Mouse (Mus musculus) forebrain, embryonic 11.5 days (tissue): Measurements from ENCODE around the gene Dusp10. TPM values are rescaled to one million over a fixed set of nuclear protein-coding genes. Genes with fewer than 3 reads are reported as not detected.

ENCODE experiments used
- ATAC-seq: fragments of 200-750 bp; cut with Nextera tagmentation; replicated peaks from 2 replicates; pipeline ENCODE4 v1.8.0; 2017; ENCODE audit warnings: moderate TSS enrichment; ENCODE audit not compliant: low FRiP score
- DNase-seq: peaks from one replicate; pipeline ENCODE4 v3.0.0-alpha.2; 2017; ENCODE audit warnings: low spot score
- H3K27ac ChIP-seq: fragments of 300-500 bp; sonication (generic); 2 replicates; pipeline ENCODE4 v1.5.1; 2014; ENCODE audit warnings: low read depth, low read length
- H3K27me3 ChIP-seq: fragments of 300-500 bp; sonication (generic); 2 replicates; pipeline ENCODE4 v1.6.1; 2014; ENCODE audit warnings: mild to moderate bottlenecking, low read length, mixed read lengths; ENCODE audit not compliant: control insufficient read depth, insufficient read depth
- H3K36me3 ChIP-seq: fragments of 300-500 bp; sonication (generic); 2 replicates; pipeline ENCODE4 v1.6.1; 2014; ENCODE audit warnings: mild to moderate bottlenecking, low read length, moderate library complexity, mixed read lengths; ENCODE audit not compliant: control insufficient read depth, insufficient read depth
- H3K4me1 ChIP-seq: fragments of 300-500 bp; sonication (generic); replicated peaks from 2 replicates; pipeline ENCODE4 v1.6.1; 2014; ENCODE audit warnings: low read length, mixed read lengths; ENCODE audit not compliant: control insufficient read depth, insufficient read depth
- H3K4me2 ChIP-seq: fragments of 300-500 bp; sonication (generic); 2 replicates; pipeline ENCODE4 v1.6.1; 2014; ENCODE audit warnings: low read depth, mild to moderate bottlenecking, low read length, moderate library complexity, mixed read lengths; ENCODE audit not compliant: severe bottlenecking
- H3K4me3 ChIP-seq: fragments of 300-500 bp; sonication (generic); 2 replicates; pipeline ENCODE4 v1.5.1; 2014; ENCODE audit warnings: low read depth, low read length
- H3K9ac ChIP-seq: fragments of 300-500 bp; sonication (generic); 2 replicates; pipeline ENCODE4 v1.6.1; 2014; ENCODE audit warnings: low read length
- H3K9me3 ChIP-seq: fragments of 300-500 bp; sonication (generic); 2 replicates; pipeline ENCODE4 v1.6.1; 2016; ENCODE audit warnings: low read length, mixed read lengths; ENCODE audit not compliant: control insufficient read depth
- WGBS: fragments of 180-500 bp; shearing (Covaris S2); extraction: QIAGEN DNeasy Blood & Tissue Kit; methylation state at CpG from one replicate; pipeline ENCODE4 v1.1.7; 2014; 5-methylcytosine and 5-hydroxymethylcytosine counted together
- polyA plus RNA-seq: library from polyadenylated mRNA; unstranded; fragments of >200 nt; fragmentation: Nextera tagmentation; extraction: Ambion mirVana; gene quantifications from 2 replicates; pipeline ENCODE4 v1.2.1, GENCODE M21; 2014

The Dusp10 gene
- polyA plus RNA-seq, 1 experiment from 2014 or later = 10.8 TPM

DNA sequence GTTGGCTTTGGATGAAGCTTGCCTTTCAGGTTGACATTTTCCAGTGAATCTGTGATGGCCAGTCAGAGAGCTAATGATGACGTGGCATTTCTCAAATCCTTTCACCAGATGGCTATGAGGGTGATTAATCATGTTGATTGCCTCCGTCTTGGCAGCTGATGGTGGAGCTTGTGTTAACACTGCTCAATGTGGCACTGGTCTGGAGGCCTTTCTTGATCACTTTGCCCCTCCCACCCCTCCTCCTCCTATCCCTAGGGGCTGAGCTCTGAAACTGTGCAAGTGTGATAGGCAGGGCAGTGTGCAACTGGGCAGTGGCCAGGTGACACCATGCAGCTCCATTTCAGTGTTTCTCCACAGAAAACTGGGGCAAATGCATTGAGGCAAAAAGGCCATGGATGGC lies 8.8 kb upstream of the Dusp10 start:
- no peak for DNase-seq
- Histone ChIP-seq H3K27ac (no peak overlapping the region), H3K9me3 (no peaks in the 10 kb centered on the region), H3K4me1 (no peaks in the 10 kb centered on the region), H3K4me2 (no peak overlapping the region), H3K27me3 (no peaks in the 10 kb centered on the region), H3K4me3 (no peak overlapping the region), H3K9ac (no peak overlapping the region), H3K36me3 (no peaks in the 10 kb centered on the region)
- no peak for ATAC-seq
- 78% methylated on average over 2 of the region's 2 CpGs for WGBS

DNA sequence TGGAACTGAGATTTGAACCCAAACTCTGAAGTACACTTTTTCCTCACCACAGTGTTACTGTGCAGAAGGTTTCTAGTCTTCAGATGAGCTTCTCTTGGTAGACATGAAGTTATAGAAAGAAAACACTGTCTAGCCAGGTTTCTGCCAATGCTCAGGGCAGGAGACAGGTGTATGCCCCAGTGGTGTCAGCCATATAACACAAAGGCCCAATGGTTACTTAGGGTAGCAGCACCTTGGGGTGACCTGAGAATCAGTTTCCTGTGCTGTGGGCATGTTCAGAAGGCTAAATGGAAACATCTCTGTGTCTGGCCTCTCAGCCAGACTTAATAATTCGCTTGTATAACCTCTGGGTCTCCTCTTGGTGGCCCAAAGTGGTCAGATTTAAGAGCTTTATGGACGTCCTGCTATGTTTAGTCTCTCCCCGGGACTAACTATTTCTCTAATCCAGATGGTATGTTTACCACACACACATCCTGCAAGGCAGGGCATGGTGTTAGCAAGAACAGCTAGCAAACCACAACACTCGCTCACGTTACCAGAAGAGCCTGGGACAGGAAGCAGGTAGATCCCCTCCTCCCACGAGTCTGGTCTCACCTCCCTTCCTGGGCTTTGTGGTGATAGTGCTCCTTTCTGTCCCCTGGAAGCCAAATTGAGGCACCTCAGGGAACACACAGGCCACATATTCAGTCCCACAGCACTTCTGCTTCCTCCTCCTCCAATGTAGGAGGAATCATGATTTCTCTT lies 7.6 kb upstream of the Dusp10 start:
- ATAC-seq = no peak
- DNase-seq = no peak
- no peak overlapping the region for H3K9ac ChIP-seq
- no peak overlapping the region for H3K4me2 ChIP-seq
- H3K27me3 ChIP-seq = no peaks in the 10 kb centered on the region
- H3K9me3 ChIP-seq = no peaks in the 10 kb centered on the region
- no peaks in the 10 kb centered on the region for H3K36me3 ChIP-seq
- H3K27ac ChIP-seq = no peak overlapping the region
- no peak overlapping the region for H3K4me3 ChIP-seq
- no peaks in the 10 kb centered on the region for H3K4me1 ChIP-seq
- 75% methylated on average over 6 of the region's 6 CpGs for WGBS

DNA sequence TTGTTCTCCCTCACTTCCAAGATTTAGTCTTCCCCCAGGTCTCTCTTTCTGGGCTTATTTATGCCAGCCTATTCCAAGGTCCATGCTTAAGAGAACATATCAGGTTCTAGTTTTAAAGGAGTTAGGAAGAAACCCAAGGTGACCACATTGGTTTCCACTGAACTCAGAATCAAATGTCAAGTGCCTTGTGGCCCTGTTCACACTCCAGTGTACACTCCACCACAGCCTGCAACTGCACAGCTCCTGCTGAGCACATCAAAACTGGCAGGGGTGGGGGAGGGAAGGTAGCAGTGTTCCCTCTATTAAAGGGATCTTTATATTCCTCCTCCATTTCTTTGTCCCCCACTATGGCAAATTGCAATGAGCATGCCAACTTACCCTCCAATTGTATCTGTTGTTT lies 7.0 kb upstream of the Dusp10 start:
- H3K27ac ChIP-seq = no peak overlapping the region
- DNase-seq (no peak), ATAC-seq (no peak)
- no peak overlapping the region for H3K4me3 ChIP-seq
- H3K4me1 ChIP-seq = no peaks in the 10 kb centered on the region
- H3K36me3 ChIP-seq = no peaks in the 10 kb centered on the region
- no peak overlapping the region for H3K4me2 ChIP-seq
- H3K27me3 ChIP-seq = no peaks in the 10 kb centered on the region
- H3K9ac ChIP-seq = no peak overlapping the region
- H3K9me3 ChIP-seq = no peaks in the 10 kb centered on the region

- 94% methylated on average over 6 of the region's 6 CpGs for WGBS
- no peaks in the 10 kb centered on the region for H3K27me3 ChIP-seq
These were observed 1.8 kb upstream of the Dusp10 start for GRCm38 (mm10) chr1:184011311-184011710.

GRCm38 (mm10) chr1:184014091-184014490 lies 989 bp downstream of the Dusp10 start:
- no peaks in the 10 kb centered on the region for H3K4me1 ChIP-seq
- DNase-seq (no peak), ATAC-seq (no peak)
- H3K4me2 ChIP-seq = no peak overlapping the region
- H3K27me3 ChIP-seq = no peaks in the 10 kb centered on the region
- H3K4me3 ChIP-seq = no peak overlapping the region
- no peaks in the 10 kb centered on the region for H3K9me3 ChIP-seq
- H3K27ac ChIP-seq = no peak overlapping the region
- WGBS = 80% methylated on average over 3 of the region's 3 CpGs
- no peak overlapping the region for H3K9ac ChIP-seq
- no peaks in the 10 kb centered on the region for H3K36me3 ChIP-seq

More at GRCm38 (mm10) chr1:184011311-184011710, 1.8 kb upstream of the Dusp10 start:
- no peak for DNase-seq
- Histone ChIP-seq H3K27ac (no peak overlapping the region), H3K9me3 (no peaks in the 10 kb centered on the region), H3K36me3 (no peaks in the 10 kb centered on the region), H3K4me1 (no peaks in the 10 kb centered on the region), H3K4me2 (no peak overlapping the region), H3K4me3 (no peak overlapping the region), H3K9ac (no peak overlapping the region)
- ATAC-seq = no peak

- no peak overlapping the region for H3K4me3 ChIP-seq
- 81% methylated on average over 10 of the region's 10 CpGs for WGBS
- no peak overlapping the region for H3K4me2 ChIP-seq
- H3K4me1 ChIP-seq = no peaks in the 10 kb centered on the region
- no peaks in the 10 kb centered on the region for H3K36me3 ChIP-seq
- H3K27me3 ChIP-seq = no peaks in the 10 kb centered on the region
- no peak overlapping the region for H3K27ac ChIP-seq
- no peak overlapping the region for H3K9ac ChIP-seq
- no peaks in the 10 kb centered on the region for H3K9me3 ChIP-seq
- ATAC-seq (no peak; the same call in 1 of the 2 replicates), DNase-seq (no peak)
These were observed 3.1 kb downstream of the Dusp10 start for GRCm38 (mm10) chr1:184015995-184016730.

- Histone ChIP-seq H3K4me2 (no peak overlapping the region), H3K27me3 (no peaks in the 10 kb centered on the region), H3K9me3 (no peaks in the 10 kb centered on the region), H3K9ac (no peak overlapping the region), H3K4me3 (no peak overlapping the region), H3K4me1 (no peaks in the 10 kb centered on the region), H3K36me3 (no peaks in the 10 kb centered on the region), H3K27ac (no peak overlapping the region)
- no peak for ATAC-seq
- WGBS = 89% methylated on average over 2 of the region's 2 CpGs
- DNase-seq = no peak
These were observed 4.5 kb downstream of the Dusp10 start for GRCm38 (mm10) chr1:184017606-184018005.

- ATAC-seq (0 out of 2 replicates have a peak, but pooled peaks have one; percentile 34), DNase-seq (no peak)
- Histone ChIP-seq H3K4me1 (no peaks in the 10 kb centered on the region), H3K36me3 (no peaks in the 10 kb centered on the region), H3K27ac (no peak overlapping the region), H3K27me3 (no peaks in the 10 kb centered on the region), H3K9me3 (no peaks in the 10 kb centered on the region), H3K9ac (no peak overlapping the region), H3K4me3 (no peak overlapping the region), H3K4me2 (no peak overlapping the region)
- 56% methylated on average over 6 of the region's 6 CpGs for WGBS
These were observed 6.1 kb downstream of the Dusp10 start for GRCm38 (mm10) chr1:184019042-184019721.
